Mouse (Mus musculus): ENCODE data around the gene Tbx19. TPM values are rescaled to one million over a fixed set of nuclear protein-coding genes. Genes with fewer than 3 reads are reported as not detected.

Tbx19 gene
- polyA plus RNA-seq, 1 experiment from 2014 or later = not detected

DNA sequence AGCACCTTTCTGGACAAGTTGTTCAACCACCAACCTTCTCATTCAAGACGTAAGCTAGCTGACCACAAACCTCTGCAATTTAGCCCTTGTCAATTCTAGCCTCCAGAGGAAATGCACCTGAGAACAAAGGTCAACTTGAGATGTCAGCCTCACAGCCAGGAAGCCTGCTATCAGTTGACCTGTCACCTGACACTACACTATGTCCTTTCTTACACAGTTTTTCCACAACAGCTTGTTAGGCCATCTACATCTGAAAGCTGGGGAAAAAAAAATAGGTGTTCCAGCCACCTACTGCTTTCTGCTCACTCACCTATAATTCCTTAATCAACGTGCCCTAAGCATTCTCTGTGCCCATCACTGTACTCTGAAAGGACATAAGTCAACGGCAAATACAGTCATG lies 23.6 kb upstream of the Tbx19 start:
- Histone ChIP-seq H3K9me3 (ENCODE audit: low read depth, low read length) (no peaks in the 10 kb centered on the region), H3K36me3 (ENCODE audit: insufficient read depth) (peaks cover 10% of the 10 kb centered on the region; the same call in 1 of the 2 replicates), H3K4me3 (ENCODE audit: low read depth, low read length) (no peak overlapping the region), H3K9ac (no peak overlapping the region), H3K27me3 (ENCODE audit: insufficient read depth, low read length) (no peaks in the 10 kb centered on the region), H3K4me1 (ENCODE audit: insufficient read depth) (0 out of 2 replicates have a peak, but pooled peaks cover 3% of the 10 kb centered on the region), H3K27ac (ENCODE audit: low read depth) (no peak overlapping the region), H3K4me2 (no peak overlapping the region)
- ATAC-seq (ENCODE audit: insufficient read depth) (no peak), DNase-seq (no peak)
- WGBS = 75% methylated on average over 3 of the region's 3 CpGs
- no peak for TF ChIP-seq CTCF (IDR thresholded peaks at IDR 0.05; ENCODE audit: low read depth)

DNA sequence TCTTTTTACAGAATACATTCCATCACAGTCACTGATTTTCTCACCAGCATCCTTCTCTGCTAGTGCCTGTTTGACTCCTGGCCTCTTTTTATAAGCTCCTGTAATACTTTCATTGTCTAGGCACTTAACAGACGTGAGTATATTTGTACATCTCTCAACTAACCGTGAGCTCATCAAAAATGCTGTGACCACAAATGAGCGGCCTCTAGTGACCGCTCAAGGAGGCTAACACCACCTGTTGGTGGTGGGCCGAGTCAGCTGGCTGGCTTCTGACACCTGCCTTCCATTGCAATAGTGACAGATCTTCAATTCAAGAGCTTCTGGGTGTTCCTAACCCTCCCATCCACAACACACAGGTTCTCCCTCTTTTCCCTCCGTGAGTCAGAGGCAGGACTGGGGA lies 22.8 kb upstream of the Tbx19 start:
- WGBS = 44% methylated on average over 6 of the region's 6 CpGs
- Histone ChIP-seq H3K36me3 (ENCODE audit: insufficient read depth) (peaks cover 10% of the 10 kb centered on the region; the same call in 1 of the 2 replicates), H3K9ac (no peak overlapping the region), H3K4me2 (no peak overlapping the region), H3K27ac (ENCODE audit: low read depth) (no peak overlapping the region), H3K4me1 (ENCODE audit: insufficient read depth) (0 out of 2 replicates have a peak, but pooled peaks cover 3% of the 10 kb centered on the region), H3K9me3 (ENCODE audit: low read depth, low read length) (no peaks in the 10 kb centered on the region), H3K27me3 (ENCODE audit: insufficient read depth, low read length) (no peaks in the 10 kb centered on the region), H3K4me3 (ENCODE audit: low read depth, low read length) (no peak overlapping the region)
- DNase-seq = peak; percentile 43
- TF ChIP-seq CTCF (IDR thresholded peaks at IDR 0.05; ENCODE audit: low read depth) = 0 out of 2 replicates have a peak, but pooled peaks have one; percentile 12
- ATAC-seq (ENCODE audit: insufficient read depth) = no peak

DNA sequence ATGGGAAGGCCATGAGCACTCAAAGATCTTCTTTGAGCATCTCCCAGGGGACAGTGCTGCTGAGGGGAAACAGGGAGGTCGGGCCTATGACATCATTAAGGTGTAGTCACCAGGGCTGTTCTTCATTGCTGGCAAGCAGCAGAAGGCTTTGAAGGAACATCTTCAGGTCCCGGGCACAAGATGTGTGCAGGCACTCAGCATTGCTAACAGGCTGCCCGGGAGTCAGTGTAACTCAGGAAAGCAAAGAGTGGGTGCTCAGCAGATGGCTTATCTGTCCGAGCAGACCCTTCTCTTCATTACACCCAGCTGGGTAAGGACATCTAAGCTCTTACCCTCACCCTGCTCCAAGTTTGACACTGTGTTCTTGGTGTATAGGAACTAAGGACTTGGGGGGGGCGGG lies 18.7 kb upstream of the Tbx19 start:
- Histone ChIP-seq H3K4me1 (ENCODE audit: insufficient read depth) (0 out of 2 replicates have a peak, but pooled peaks cover 3% of the 10 kb centered on the region), H3K9me3 (ENCODE audit: low read depth, low read length) (no peaks in the 10 kb centered on the region), H3K27ac (ENCODE audit: low read depth) (no peak overlapping the region), H3K9ac (no peak overlapping the region), H3K27me3 (ENCODE audit: insufficient read depth, low read length) (no peaks in the 10 kb centered on the region), H3K4me3 (ENCODE audit: low read depth, low read length) (no peak overlapping the region), H3K36me3 (ENCODE audit: insufficient read depth) (0 out of 2 replicates have a peak, but pooled peaks cover 12% of the 10 kb centered on the region), H3K4me2 (no peak overlapping the region)
- no peak for DNase-seq
- no peak for ATAC-seq (ENCODE audit: insufficient read depth)
- no peak for TF ChIP-seq CTCF (IDR thresholded peaks at IDR 0.05; ENCODE audit: low read depth)
- WGBS = 82% methylated on average over 5 of the region's 5 CpGs

DNA sequence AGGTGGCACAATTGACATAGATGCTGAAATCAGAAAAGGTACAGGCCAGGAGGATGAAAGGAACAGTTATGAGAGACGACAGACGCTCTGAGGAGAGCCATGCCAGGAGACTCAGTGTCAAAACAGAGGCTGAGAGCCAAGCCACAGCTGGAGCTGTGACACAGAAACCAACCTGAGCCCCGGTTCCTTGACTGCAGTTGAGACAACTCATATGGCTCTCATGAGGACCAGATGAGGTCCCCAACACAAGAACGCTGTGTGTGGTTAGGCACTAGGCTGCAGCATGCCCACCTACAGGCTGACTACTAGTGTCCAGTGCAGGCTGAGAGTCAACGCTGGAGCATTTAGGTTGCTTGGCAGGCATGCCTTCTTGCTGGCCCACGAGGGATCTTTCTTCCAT lies 17.5 kb upstream of the Tbx19 start:
- 0 out of 2 replicates have a peak, but pooled peaks cover 12% of the 10 kb centered on the region for H3K36me3 ChIP-seq (ENCODE audit: insufficient read depth)
- no peak overlapping the region for H3K4me3 ChIP-seq (ENCODE audit: low read depth, low read length)
- no peak for TF ChIP-seq CTCF (IDR thresholded peaks at IDR 0.05; ENCODE audit: low read depth)
- ATAC-seq (ENCODE audit: insufficient read depth) = peak; percentile 52; the same call in 1 of the 2 replicates
- 48% methylated on average over 6 of the region's 6 CpGs for WGBS
- no peaks in the 10 kb centered on the region for H3K9me3 ChIP-seq (ENCODE audit: low read depth, low read length)
- H3K4me2 ChIP-seq = no peak overlapping the region
- H3K27ac ChIP-seq (ENCODE audit: low read depth) = no peak overlapping the region
- H3K9ac ChIP-seq = no peak overlapping the region
- H3K27me3 ChIP-seq (ENCODE audit: insufficient read depth, low read length) = no peaks in the 10 kb centered on the region
- peak; percentile 12 for DNase-seq
- H3K4me1 ChIP-seq (ENCODE audit: insufficient read depth) = 0 out of 2 replicates have a peak, but pooled peaks cover 3% of the 10 kb centered on the region

DNA sequence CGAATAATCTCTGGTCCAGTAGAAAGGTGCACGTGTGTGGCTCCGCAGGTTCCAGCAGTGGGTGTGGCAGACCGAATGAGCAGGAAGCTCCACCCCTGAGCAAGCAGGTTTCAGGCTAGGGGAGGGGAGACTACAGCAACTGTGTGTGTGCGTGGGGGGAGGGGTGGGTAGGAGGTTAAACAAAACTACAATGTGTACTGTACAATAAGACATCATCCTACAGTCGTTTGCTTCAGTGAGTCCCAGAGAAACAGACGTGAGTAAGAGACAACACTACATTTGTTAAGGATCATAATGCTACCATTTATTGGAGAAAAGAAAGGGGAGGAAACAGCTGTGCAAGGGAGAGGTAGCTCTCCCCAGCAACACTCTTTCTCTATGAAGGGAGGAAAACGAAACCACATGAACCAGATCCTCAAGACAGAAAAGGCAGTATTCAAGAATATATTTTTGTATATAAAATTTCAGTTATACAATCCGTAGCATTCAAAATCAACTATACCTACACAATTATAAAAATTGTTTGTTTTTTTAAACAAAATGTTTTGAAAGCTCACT lies 13.6 kb upstream of the Tbx19 start:
- H3K9ac ChIP-seq = no peak overlapping the region
- no peaks in the 10 kb centered on the region for H3K9me3 ChIP-seq (ENCODE audit: low read depth, low read length)
- H3K4me2 ChIP-seq = no peak overlapping the region
- 59% methylated on average over 6 of the region's 9 CpGs for WGBS
- H3K4me3 ChIP-seq (ENCODE audit: low read depth, low read length) = no peak overlapping the region
- H3K27ac ChIP-seq (ENCODE audit: low read depth) = no peak overlapping the region
- H3K36me3 ChIP-seq (ENCODE audit: insufficient read depth) = 0 out of 2 replicates have a peak, but pooled peaks cover 6% of the 10 kb centered on the region
- DNase-seq (no peak), ATAC-seq (ENCODE audit: insufficient read depth) (no peak)
- TF ChIP-seq CTCF (IDR thresholded peaks at IDR 0.05; ENCODE audit: low read depth) = no peak
- no peaks in the 10 kb centered on the region for H3K4me1 ChIP-seq (ENCODE audit: insufficient read depth)
- no peaks in the 10 kb centered on the region for H3K27me3 ChIP-seq (ENCODE audit: insufficient read depth, low read length)

DNA sequence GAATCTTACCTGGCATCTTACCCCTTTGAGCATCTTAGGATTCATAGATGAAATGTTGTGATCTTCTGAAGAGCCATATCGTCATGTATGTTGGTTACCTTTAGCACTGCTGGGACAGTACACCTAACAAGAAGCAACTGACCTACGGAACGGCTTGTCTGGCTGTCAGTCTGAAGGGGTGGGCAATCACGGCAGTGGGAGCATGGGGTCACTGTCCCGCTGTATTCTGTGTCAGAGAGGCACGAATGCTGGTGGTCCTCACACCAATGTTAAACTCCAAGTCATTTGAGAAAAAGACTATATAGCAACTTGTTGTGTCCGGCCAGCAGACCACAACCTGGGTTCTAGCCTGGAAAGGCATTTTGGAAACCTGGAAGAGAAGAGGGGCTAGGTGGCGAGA lies 10.7 kb upstream of the Tbx19 start:
- TF ChIP-seq CTCF (IDR thresholded peaks at IDR 0.05; ENCODE audit: low read depth) = no peak
- DNase-seq = no peak

DNA sequence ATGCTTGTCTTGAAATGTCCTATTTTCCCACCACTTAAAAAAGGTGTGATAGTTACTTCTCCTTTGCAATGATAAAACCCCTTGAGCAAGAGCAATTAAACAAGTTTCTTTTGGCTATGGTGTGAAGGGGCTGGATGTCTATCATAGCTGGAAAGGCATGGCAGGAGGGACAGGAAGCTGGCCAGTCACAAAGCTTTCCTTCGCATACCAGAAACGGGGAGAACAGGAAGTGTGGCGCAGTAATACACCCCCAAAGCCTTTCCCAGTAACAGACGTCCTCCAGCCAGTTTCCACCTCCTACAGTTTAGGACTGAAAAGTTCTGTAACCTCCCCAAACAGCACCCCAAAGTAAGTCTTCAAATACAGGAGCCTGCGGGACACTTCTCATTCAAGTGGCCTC lies 9.6 kb upstream of the Tbx19 start:
- no peaks in the 10 kb centered on the region for H3K4me1 ChIP-seq (ENCODE audit: insufficient read depth)
- TF ChIP-seq CTCF (IDR thresholded peaks at IDR 0.05; ENCODE audit: low read depth) = no peak
- no peak overlapping the region for H3K4me3 ChIP-seq (ENCODE audit: low read depth, low read length)
- H3K4me2 ChIP-seq = no peak overlapping the region
- WGBS = 66% methylated on average over 5 of the region's 5 CpGs
- H3K9ac ChIP-seq = no peak overlapping the region
- H3K9me3 ChIP-seq (ENCODE audit: low read depth, low read length) = no peaks in the 10 kb centered on the region
- no peaks in the 10 kb centered on the region for H3K27me3 ChIP-seq (ENCODE audit: insufficient read depth, low read length)
- no peaks in the 10 kb centered on the region for H3K36me3 ChIP-seq (ENCODE audit: insufficient read depth)
- no peak for ATAC-seq (ENCODE audit: insufficient read depth)
- H3K27ac ChIP-seq (ENCODE audit: low read depth) = no peak overlapping the region
- no peak for DNase-seq

More for the DNA sequence above, 10.7 kb upstream of the Tbx19 start:
- WGBS = 88% methylated on average over 7 of the region's 8 CpGs
- no peak overlapping the region for H3K4me3 ChIP-seq (ENCODE audit: low read depth, low read length)
- H3K27ac ChIP-seq (ENCODE audit: low read depth) = no peak overlapping the region
- no peaks in the 10 kb centered on the region for H3K36me3 ChIP-seq (ENCODE audit: insufficient read depth)
- no peak for ATAC-seq (ENCODE audit: insufficient read depth)
- no peak overlapping the region for H3K4me2 ChIP-seq
- no peak overlapping the region for H3K9ac ChIP-seq
- no peaks in the 10 kb centered on the region for H3K27me3 ChIP-seq (ENCODE audit: insufficient read depth, low read length)
- no peaks in the 10 kb centered on the region for H3K9me3 ChIP-seq (ENCODE audit: low read depth, low read length)
- H3K4me1 ChIP-seq (ENCODE audit: insufficient read depth) = no peaks in the 10 kb centered on the region

Data from lung, embryonic 14.5 days (tissue).